Mouse (Mus musculus) right cerebral cortex, adult 18-20 months (tissue): ENCODE results near the gene Klf12.
A peak's percentile ranks its signal among the peaks of the same experiment; 100 is the strongest.

ENCODE experiments used
- DNase-seq: peaks from one replicate; pipeline ENCODE4 v3.0.0; 2022; ENCODE audit warnings: mixed read lengths

Gene Klf12

GRCm38 (mm10) chr14:100284119-100284860, at the start of gene Klf12:
Gene Klf12 (minus strand): TSS chr14:100284679.
- peak; percentile 87 for DNase-seq

GRCm38 (mm10) chr14:100333369-100333768, 48.9 kb upstream of the Klf12 start:
- no peak for DNase-seq

GRCm38 (mm10) chr14:100328602-100329276, 44.3 kb upstream of the Klf12 start:
- DNase-seq, result no peak

- DNase-seq, result no peak
Measured at GRCm38 (mm10) chr14:100324303-100324702, 39.8 kb upstream of the Klf12 start.

GRCm38 (mm10) chr14:100322012-100322411, 37.5 kb upstream of the Klf12 start:
- DNase-seq, result no peak

GRCm38 (mm10) chr14:100316780-100317179, 32.3 kb upstream of the Klf12 start:
- DNase-seq, result no peak

- no peak for DNase-seq
Measured at GRCm38 (mm10) chr14:100314099-100314498, 29.6 kb upstream of the Klf12 start.

- DNase-seq, result no peak
Measured at GRCm38 (mm10) chr14:100300905-100301304, 16.4 kb upstream of the Klf12 start.

- no peak for DNase-seq
Measured at GRCm38 (mm10) chr14:100298892-100299291, 14.4 kb upstream of the Klf12 start.

GRCm38 (mm10) chr14:100286586-100287241, 2.2 kb upstream of the Klf12 start:
- peak; percentile 44 for DNase-seq

- peak; percentile 77 for DNase-seq
Measured at GRCm38 (mm10) chr14:100285656-100286585, 1.4 kb upstream of the Klf12 start.

- peak; percentile 76 for DNase-seq
Measured at GRCm38 (mm10) chr14:100284861-100285655, 579 bp upstream of the Klf12 start.

- DNase-seq, result peak; percentile 12
Measured at GRCm38 (mm10) chr14:100283411-100284118, 914 bp downstream of the Klf12 start.

- DNase-seq, result no peak
Measured at GRCm38 (mm10) chr14:100282651-100283050, 1.8 kb downstream of the Klf12 start.

GRCm38 (mm10) chr14:100281734-100282133, 2.7 kb downstream of the Klf12 start:
- DNase-seq, result no peak

- DNase-seq, result no peak
Measured at GRCm38 (mm10) chr14:100274179-100274578, 10.3 kb downstream of the Klf12 start.

GRCm38 (mm10) chr14:100260531-100260930, 23.9 kb downstream of the Klf12 start:
- no peak for DNase-seq

GRCm38 (mm10) chr14:100243046-100243445, 41.4 kb downstream of the Klf12 start:
- no peak for DNase-seq

GRCm38 (mm10) chr14:100239874-100240273, 44.6 kb downstream of the Klf12 start:
- DNase-seq, result no peak

- DNase-seq, result no peak
Measured at GRCm38 (mm10) chr14:100236757-100237156, 47.7 kb downstream of the Klf12 start.

- DNase-seq, result no peak
Measured at GRCm38 (mm10) chr14:100235746-100236145, 48.7 kb downstream of the Klf12 start.
